Mouse (Mus musculus): ENCODE results near the gene 1700025G04Rik. TPM values are rescaled to one million over a fixed set of nuclear protein-coding genes. Genes with fewer than 3 reads are reported as not detected.

Gene 1700025G04Rik
- polyA plus RNA-seq, 2 experiments: 24.3 to 36.4 TPM

DNA sequence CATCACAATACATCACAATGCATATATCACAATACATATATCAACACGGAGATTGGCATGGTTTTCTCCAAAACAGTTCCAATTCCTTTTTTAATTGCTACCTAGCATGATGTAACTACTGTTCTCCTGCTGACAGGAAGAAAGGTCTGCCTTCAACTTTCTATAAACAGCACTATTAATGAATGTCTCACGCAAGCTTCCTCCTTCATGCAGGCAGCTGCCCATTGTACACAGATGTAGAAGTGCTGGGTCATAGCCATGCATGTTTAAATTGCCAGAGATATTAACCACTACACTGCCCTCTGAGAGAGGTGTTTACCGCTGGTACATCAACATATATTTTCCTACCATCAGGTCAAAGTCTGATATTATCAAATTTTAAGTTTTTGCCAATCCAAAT is 113.1 kb downstream of the 1700025G04Rik start:
- Histone ChIP-seq H3K27ac (replicated peaks; ENCODE audit: low read depth, low read length) (no peak overlapping the region), H3K4me3 (replicated peaks; ENCODE audit: low read length) (no peak overlapping the region), H3K9me3 (ENCODE audit: control insufficient read depth, low read length) (no peaks in the 10 kb centered on the region), H3K4me1 (ENCODE audit: control insufficient read depth, insufficient read depth, low read length) (peaks cover 4% of the 10 kb centered on the region; the same call in 1 of the 2 replicates), H3K36me3 (ENCODE audit: control insufficient read depth, insufficient read depth, low read length) (no peaks in the 10 kb centered on the region), H3K4me2 (replicated peaks; ENCODE audit: low read depth, low read length, severe bottlenecking) (no peak overlapping the region), H3K27me3 (ENCODE audit: control insufficient read depth, insufficient read depth, low read length) (no peaks in the 10 kb centered on the region), H3K9ac (ENCODE audit: low read depth, low read length, severe bottlenecking) (no peak overlapping the region)
- no peak for ATAC-seq (ENCODE audit: low FRiP score, low read depth)
- TF ChIP-seq POLR2A (IDR thresholded peaks at IDR 0.05; ENCODE audit: borderline replicate concordance, extremely low read depth, insufficient read depth, insufficient read length): no peak
- DNase-seq (ENCODE audit: low spot score): no peak
- 62% methylated on average over 3 of the region's 3 CpGs for WGBS

DNA sequence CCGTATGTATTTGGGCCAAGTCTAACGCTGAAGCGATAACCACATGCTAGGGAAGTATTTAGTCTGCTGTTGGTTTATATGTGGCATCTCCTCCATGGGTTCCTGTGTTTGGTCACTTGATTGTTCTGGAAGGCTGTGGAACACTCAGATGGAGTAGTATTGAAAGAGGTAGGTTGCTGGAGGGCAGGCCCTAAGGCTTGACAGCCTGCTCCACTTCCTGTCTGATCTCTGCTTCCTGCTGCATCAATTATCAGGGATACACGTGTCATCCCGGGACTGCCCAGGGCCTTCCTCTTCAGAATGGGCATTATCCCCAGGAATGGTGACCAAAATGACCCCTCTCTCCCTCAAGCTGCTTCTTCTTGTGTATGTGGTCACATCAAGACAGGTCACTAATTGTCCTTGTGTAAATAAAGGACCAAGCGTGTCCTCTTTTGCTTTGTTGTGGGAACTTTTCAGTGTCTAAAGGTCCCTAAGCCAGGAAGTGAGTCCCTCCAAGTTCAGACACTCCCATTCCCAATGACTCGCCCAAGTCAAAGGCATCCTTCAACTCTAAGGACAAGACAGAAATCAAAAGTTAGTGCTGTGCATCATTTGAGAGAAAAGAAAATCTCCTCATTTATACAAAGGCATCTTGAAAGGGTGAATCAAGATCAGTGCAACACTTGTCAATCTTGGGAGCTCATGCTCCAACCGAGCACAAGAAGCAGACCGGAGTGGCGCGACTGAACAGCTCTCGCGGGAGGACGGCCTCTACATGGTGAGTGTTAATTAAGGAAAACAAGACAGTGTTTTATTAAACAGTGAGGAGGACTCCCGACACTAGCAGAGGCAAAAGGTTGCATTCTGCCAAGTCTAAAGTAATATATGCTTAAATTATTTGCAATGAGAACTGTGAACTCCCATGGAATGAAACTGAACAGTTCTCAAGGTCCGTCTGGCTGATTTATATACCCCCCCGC is 114.2 kb downstream of the 1700025G04Rik start:
- WGBS: 85% methylated on average over 17 of the region's 17 CpGs
- no peak for DNase-seq (ENCODE audit: low spot score)

DNA sequence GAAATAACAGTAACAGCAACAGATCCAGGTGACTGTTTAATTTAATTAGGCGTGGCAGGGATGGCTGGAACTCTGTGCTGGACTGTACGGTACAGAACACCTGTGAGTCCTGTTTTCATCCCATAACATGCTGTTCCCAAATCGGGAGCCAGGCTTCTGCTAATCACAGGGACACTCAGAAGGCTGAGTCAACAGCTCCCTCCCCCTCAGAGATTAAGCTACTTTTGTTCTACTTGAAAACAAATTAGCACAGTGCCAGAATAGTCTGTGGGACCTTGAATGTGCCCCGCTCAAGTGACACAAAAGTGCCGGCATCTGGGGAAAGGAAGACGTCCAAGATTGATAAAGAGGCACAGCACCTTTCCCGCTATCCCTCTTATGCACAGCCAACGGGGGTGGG is 115.0 kb downstream of the 1700025G04Rik start:
- no peak for DNase-seq (ENCODE audit: low spot score)

More for the DNA sequence above, 114.2 kb downstream of the 1700025G04Rik start:
- Histone ChIP-seq H3K4me1 (ENCODE audit: control insufficient read depth, insufficient read depth, low read length) (peaks cover 4% of the 10 kb centered on the region; the same call in 1 of the 2 replicates), H3K9me3 (ENCODE audit: control insufficient read depth, low read length) (no peaks in the 10 kb centered on the region), H3K27ac (replicated peaks; ENCODE audit: low read depth, low read length) (no peak overlapping the region), H3K4me2 (replicated peaks; ENCODE audit: low read depth, low read length, severe bottlenecking) (no peak overlapping the region), H3K27me3 (ENCODE audit: control insufficient read depth, insufficient read depth, low read length) (no peaks in the 10 kb centered on the region), H3K9ac (ENCODE audit: low read depth, low read length, severe bottlenecking) (no peak overlapping the region), H3K36me3 (ENCODE audit: control insufficient read depth, insufficient read depth, low read length) (no peaks in the 10 kb centered on the region; the same call in 1 of the 2 replicates), H3K4me3 (replicated peaks; ENCODE audit: low read length) (no peak overlapping the region)
- ATAC-seq (ENCODE audit: low FRiP score, low read depth): no peak
- TF ChIP-seq POLR2A (IDR thresholded peaks at IDR 0.05; ENCODE audit: borderline replicate concordance, extremely low read depth, insufficient read depth, insufficient read length): no peak

DNA sequence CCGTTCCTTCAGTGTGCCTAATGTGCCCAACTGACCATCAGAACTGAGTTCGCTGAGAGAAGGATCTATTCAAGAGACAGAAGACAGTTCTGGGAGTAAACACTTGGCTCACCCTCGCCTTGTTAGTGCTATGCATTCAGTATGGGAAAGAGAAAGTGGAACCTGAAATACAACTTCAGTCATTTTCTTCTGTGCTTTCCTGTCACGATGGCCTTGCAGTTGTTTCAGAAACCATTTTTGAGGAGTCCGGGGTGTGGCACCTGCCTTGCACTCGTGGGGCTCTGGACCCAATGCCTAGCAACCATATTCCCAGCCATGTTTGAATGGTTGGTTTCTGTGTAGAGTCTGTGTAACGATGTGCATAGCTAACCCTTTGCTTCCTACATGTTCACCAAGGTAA is 115.5 kb downstream of the 1700025G04Rik start:
- WGBS: 88% methylated on average over 7 of the region's 7 CpGs
- TF ChIP-seq POLR2A (IDR thresholded peaks at IDR 0.05; ENCODE audit: borderline replicate concordance, extremely low read depth, insufficient read depth, insufficient read length): no peak
- no peak overlapping the region for H3K4me3 ChIP-seq (replicated peaks; ENCODE audit: low read length)

More for the DNA sequence above, 115.0 kb downstream of the 1700025G04Rik start:
- Histone ChIP-seq H3K4me3 (replicated peaks; ENCODE audit: low read length) (no peak overlapping the region), H3K9me3 (ENCODE audit: control insufficient read depth, low read length) (no peaks in the 10 kb centered on the region), H3K4me1 (ENCODE audit: control insufficient read depth, insufficient read depth, low read length) (peaks cover 4% of the 10 kb centered on the region; the same call in 1 of the 2 replicates), H3K36me3 (ENCODE audit: control insufficient read depth, insufficient read depth, low read length) (no peaks in the 10 kb centered on the region; the same call in 1 of the 2 replicates), H3K4me2 (replicated peaks; ENCODE audit: low read depth, low read length, severe bottlenecking) (no peak overlapping the region), H3K27ac (replicated peaks; ENCODE audit: low read depth, low read length) (no peak overlapping the region), H3K9ac (ENCODE audit: low read depth, low read length, severe bottlenecking) (no peak overlapping the region), H3K27me3 (ENCODE audit: control insufficient read depth, insufficient read depth, low read length) (no peaks in the 10 kb centered on the region)
- ATAC-seq (ENCODE audit: low FRiP score, low read depth): no peak
- 76% methylated on average over 8 of the region's 8 CpGs for WGBS
- TF ChIP-seq POLR2A (IDR thresholded peaks at IDR 0.05; ENCODE audit: borderline replicate concordance, extremely low read depth, insufficient read depth, insufficient read length): no peak

DNA sequence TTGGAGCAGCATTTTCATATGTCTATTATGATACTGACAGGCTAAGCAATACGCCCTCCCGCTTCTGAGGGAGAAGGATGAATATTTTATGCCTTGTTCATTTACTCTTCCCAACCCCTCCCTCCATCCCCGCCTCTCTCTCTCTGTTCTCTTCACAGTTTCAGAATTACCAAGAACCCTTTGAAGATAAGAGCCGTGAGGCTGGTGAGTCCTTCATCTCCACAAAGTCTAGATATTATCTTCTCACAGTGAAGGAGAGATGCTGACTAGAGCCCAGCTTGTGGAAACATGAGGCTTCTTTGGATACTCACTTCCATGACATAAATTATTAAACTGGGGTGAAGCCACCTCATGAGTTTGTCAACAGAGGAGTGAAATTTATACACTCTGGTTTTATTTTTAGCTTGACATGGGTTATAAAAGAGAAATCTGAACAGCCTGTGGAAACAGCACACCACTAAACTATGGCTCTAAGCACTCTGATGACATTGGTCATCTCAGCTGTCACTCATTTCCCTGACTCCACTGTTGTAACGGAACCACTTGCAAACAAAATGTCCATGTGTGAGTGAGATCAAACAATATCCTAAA is 116.7 kb downstream of the 1700025G04Rik start:
- Histone ChIP-seq H3K4me1 (ENCODE audit: control insufficient read depth, insufficient read depth, low read length) (peaks cover 4% of the 10 kb centered on the region; the same call in 1 of the 2 replicates), H3K4me2 (replicated peaks; ENCODE audit: low read depth, low read length, severe bottlenecking) (no peak overlapping the region), H3K4me3 (replicated peaks; ENCODE audit: low read length) (no peak overlapping the region), H3K36me3 (ENCODE audit: control insufficient read depth, insufficient read depth, low read length) (no peaks in the 10 kb centered on the region; the same call in 1 of the 2 replicates), H3K27ac (replicated peaks; ENCODE audit: low read depth, low read length) (no peak overlapping the region), H3K9me3 (ENCODE audit: control insufficient read depth, low read length) (no peaks in the 10 kb centered on the region), H3K9ac (ENCODE audit: low read depth, low read length, severe bottlenecking) (no peak overlapping the region), H3K27me3 (ENCODE audit: control insufficient read depth, insufficient read depth, low read length) (no peaks in the 10 kb centered on the region)
- 91% methylated on average over 5 of the region's 5 CpGs for WGBS
- DNase-seq (ENCODE audit: low spot score) (no peak), ATAC-seq (ENCODE audit: low FRiP score, low read depth) (no peak)
- TF ChIP-seq POLR2A (IDR thresholded peaks at IDR 0.05; ENCODE audit: borderline replicate concordance, extremely low read depth, insufficient read depth, insufficient read length): no peak

More for the DNA sequence above, 115.5 kb downstream of the 1700025G04Rik start:
- no peak for ATAC-seq (ENCODE audit: low FRiP score, low read depth)
- Histone ChIP-seq H3K36me3 (ENCODE audit: control insufficient read depth, insufficient read depth, low read length) (no peaks in the 10 kb centered on the region; the same call in 1 of the 2 replicates), H3K9me3 (ENCODE audit: control insufficient read depth, low read length) (no peaks in the 10 kb centered on the region), H3K27ac (replicated peaks; ENCODE audit: low read depth, low read length) (no peak overlapping the region), H3K4me1 (ENCODE audit: control insufficient read depth, insufficient read depth, low read length) (peaks cover 4% of the 10 kb centered on the region; the same call in 1 of the 2 replicates), H3K4me2 (replicated peaks; ENCODE audit: low read depth, low read length, severe bottlenecking) (no peak overlapping the region), H3K27me3 (ENCODE audit: control insufficient read depth, insufficient read depth, low read length) (no peaks in the 10 kb centered on the region), H3K9ac (ENCODE audit: low read depth, low read length, severe bottlenecking) (no peak overlapping the region)
- no peak for DNase-seq (ENCODE audit: low spot score)
